Mouse (Mus musculus) lung, postnatal 25 days (tissue): ENCODE data around the gene Otub2.
A peak's percentile ranks its signal among the peaks of the same experiment; 100 is the strongest.

ENCODE experiments used
- DNase-seq: peaks from one replicate; pipeline ENCODE4 v3.0.0; 2022; ENCODE audit warnings: low spot score

The Otub2 gene

GRCm38 (mm10) chr12:103388505-103389347 is at the start of gene Otub2:
Gene Otub2 (plus strand): TSS chr12:103388682.
- peak; percentile 99 for DNase-seq

- DNase-seq, result peak; percentile 55
Measured at GRCm38 (mm10) chr12:103341212-103341611, 47.3 kb upstream of the Otub2 start.

- DNase-seq, result peak; percentile 72
Measured at GRCm38 (mm10) chr12:103343456-103343855, 45.0 kb upstream of the Otub2 start.

- no peak for DNase-seq
Measured at GRCm38 (mm10) chr12:103344934-103345333, 43.5 kb upstream of the Otub2 start.

- no peak for DNase-seq
Measured at GRCm38 (mm10) chr12:103346945-103347344, 41.5 kb upstream of the Otub2 start.

- no peak for DNase-seq
Measured at GRCm38 (mm10) chr12:103347406-103347805, 41.1 kb upstream of the Otub2 start.

DNA sequence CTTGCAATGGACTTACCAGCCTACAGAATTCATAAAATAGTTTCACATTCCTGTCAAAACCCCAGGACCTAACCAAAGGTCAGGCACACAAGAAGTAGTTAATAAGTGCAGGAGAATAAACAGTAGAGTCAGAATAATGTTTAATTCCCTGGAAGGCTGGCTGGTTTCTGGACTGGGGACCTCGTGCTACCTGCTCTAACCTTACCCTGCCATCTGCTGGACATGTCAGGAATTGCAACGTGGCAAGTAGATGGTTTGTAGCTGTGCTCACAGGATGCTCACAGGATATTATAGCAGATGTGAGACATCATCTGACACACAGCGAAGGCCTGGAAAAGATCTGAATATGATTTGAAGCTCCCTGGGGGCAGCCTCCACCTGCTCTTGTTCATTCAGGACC is 40.0 kb upstream of the Otub2 start:
- DNase-seq, result peak; percentile 84

GRCm38 (mm10) chr12:103352735-103353134 is 35.7 kb upstream of the Otub2 start:
- no peak for DNase-seq

DNA sequence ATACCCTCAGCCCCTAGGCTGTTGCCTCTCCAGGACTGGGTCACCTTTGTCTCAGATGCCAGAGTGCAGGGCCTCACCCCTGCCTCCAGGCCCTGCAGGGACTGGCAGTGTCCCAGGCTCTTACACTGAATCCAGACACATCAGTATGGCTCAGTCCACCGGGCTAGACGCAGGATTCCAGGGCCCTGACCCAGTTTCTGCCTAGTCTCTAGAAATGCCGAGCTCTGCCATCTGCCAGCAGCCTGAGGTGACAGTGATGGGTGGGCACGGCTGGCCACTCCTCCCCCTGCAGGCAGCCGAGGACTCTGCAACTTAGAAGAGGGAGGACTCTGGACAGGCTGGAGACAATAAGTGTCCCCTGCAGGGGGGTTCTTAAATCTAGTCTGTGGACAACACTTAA is 34.9 kb upstream of the Otub2 start:
- no peak for DNase-seq

- DNase-seq, result no peak
Measured at GRCm38 (mm10) chr12:103355746-103356414, 32.6 kb upstream of the Otub2 start, which contains the start of gene Asb2. Gene Asb2 (minus strand): TSS chr12:103356001.

- DNase-seq, result no peak
Measured at GRCm38 (mm10) chr12:103356415-103356748, 32.1 kb upstream of the Otub2 start.

GRCm38 (mm10) chr12:103358216-103358615 is 30.3 kb upstream of the Otub2 start:
- DNase-seq, result no peak

GRCm38 (mm10) chr12:103358951-103359801 is 29.3 kb upstream of the Otub2 start:
- no peak for DNase-seq

GRCm38 (mm10) chr12:103360812-103361211 is 27.7 kb upstream of the Otub2 start:
- no peak for DNase-seq

DNA sequence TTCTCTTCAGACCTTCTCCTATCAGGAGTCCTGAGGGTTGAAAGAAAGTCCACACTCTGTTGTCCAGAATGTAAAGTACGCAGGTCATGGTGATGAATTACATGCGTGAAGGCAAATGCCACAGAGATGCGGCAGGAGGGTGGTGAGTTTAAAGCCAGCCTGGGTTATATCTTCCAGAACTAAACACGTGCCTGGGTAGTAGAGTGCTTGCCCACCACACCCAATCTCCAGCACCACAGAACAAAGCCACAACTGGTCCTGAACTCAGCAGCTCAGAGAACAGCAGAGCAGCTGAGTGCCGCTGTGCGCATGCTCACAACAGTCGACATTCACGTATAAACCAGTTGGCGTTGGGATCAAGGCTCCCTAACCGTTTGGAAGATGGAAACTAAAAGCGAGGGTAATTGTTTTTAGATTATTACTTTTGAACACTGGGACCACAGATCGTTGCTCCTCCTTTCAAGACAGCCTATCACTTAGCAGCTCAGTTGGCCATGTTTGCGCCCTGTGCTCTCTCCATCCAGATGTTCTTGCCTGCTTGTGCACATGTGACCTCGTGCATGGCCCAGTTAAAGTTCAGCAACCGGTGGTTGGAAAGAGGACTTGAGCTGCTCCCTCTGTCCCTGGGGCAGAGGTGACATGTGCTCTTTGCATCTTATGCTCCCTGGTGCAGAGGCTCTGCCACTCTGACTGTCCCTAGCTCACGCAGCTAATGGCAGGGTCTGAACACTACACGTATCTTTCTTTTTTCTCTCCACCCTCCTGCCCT is 26.8 kb upstream of the Otub2 start:
- no peak for DNase-seq

- no peak for DNase-seq
Measured at GRCm38 (mm10) chr12:103362336-103362735, 26.1 kb upstream of the Otub2 start.

GRCm38 (mm10) chr12:103367171-103367570 is 21.3 kb upstream of the Otub2 start:
- no peak for DNase-seq

DNA sequence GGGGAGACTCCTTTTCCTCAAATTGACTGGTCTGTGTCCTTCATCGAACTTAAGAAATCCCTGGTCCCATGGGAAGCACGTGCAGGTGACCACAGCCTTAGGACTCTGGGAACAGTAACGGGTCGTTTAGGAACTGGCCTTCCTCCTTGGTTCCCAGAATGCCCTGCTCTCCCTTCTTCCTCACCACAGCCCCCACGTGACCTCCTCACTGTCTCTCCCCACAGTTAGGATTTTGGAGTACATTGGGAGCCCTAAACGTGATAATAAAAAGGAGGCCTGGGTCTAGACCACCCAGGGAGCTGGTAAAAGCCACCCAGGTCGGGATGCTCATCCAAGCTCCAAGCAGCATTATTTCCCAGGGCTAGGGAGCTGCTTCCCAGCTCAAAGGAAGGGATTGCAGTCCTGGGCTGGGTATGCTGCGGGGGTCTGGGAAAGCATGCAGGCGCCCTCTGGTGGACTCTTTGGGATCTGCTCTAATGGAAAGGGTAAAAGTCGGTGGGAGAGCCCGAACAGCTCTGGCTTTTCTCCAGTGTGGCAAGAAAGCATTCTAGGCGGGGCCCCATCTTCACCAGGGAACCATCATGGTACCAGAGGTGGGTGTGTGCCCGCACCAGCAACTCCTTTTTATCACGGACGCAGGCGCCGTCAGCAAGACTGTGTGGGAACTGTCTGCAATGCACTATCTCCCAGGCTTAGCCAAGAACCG is 20.7 kb upstream of the Otub2 start:
- DNase-seq, result peak; percentile 53

GRCm38 (mm10) chr12:103368326-103368669 is 20.2 kb upstream of the Otub2 start:
- DNase-seq, result no peak

DNA sequence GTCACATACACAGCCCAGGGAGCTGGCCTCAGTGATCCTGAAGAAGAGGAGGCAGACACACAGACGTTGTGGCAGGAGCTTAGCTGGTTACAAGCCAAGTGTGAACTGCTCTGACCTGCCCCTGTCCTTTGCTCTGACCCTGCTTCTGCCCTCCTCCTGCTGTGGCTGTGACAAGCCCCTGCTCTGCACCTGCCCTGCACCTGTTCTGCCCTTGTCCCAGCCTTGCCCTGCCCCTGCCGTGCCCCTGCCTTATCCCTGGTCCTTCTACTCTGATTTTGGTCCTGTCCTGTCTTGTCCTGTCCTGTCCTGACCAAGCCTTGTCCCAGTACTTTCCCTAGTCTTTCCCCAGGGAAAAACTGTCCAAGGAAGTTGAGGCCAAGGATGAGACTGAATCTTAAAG is 19.7 kb upstream of the Otub2 start:
- DNase-seq, result no peak

DNA sequence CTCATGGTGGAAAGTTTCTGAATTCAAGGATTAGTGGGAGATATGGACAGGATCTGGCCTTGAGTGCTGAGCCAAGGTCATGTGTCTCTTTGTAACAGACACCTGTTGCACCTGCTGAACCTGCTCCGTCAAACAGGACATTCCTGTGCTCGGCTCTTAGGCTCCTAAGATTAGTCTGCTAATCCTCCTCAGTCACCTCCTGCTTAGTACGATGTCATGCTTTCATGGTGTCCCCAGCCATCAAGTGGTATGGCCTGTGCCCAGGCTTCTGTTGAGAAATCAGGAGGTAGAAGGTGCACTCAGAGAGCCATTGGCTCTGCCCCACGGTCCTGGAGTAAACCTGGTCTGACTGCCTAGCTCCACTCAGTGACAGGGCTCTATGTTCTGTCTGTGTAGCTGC is 17.6 kb upstream of the Otub2 start:
- no peak for DNase-seq
